Mouse (Mus musculus): Measurements from ENCODE around the gene Ptch2.

Ptch2 gene

GRCm38 (mm10) chr4:117105127-117105526, 9.3 kb downstream of the Ptch2 start:
- DNase-seq (ENCODE audit: low spot score) = no peak

GRCm38 (mm10) chr4:117107813-117108523, 12.1 kb downstream of the Ptch2 start:
- no peak for DNase-seq (ENCODE audit: low spot score)

GRCm38 (mm10) chr4:117108524-117108849, 12.6 kb downstream of the Ptch2 start:
- no peak for DNase-seq (ENCODE audit: low spot score)

- DNase-seq (ENCODE audit: low spot score) = no peak
Measured at GRCm38 (mm10) chr4:117109330-117109729, 13.5 kb downstream of the Ptch2 start.

GRCm38 (mm10) chr4:117110249-117110648, 14.4 kb downstream of the Ptch2 start:
- DNase-seq (ENCODE audit: low spot score) = no peak

GRCm38 (mm10) chr4:117110985-117111384, 15.1 kb downstream of the Ptch2 start:
- DNase-seq (ENCODE audit: low spot score) = no peak

- DNase-seq (ENCODE audit: low spot score) = no peak
Measured at GRCm38 (mm10) chr4:117113237-117113636, 17.4 kb downstream of the Ptch2 start.

- DNase-seq (ENCODE audit: low spot score) = no peak
Measured at GRCm38 (mm10) chr4:117115592-117115991, 19.7 kb downstream of the Ptch2 start.

- no peak for DNase-seq (ENCODE audit: low spot score)
Measured at GRCm38 (mm10) chr4:117117931-117118330, 22.1 kb downstream of the Ptch2 start.

GRCm38 (mm10) chr4:117119636-117120035, 23.8 kb downstream of the Ptch2 start:
- no peak for DNase-seq (ENCODE audit: low spot score)

GRCm38 (mm10) chr4:117120052-117120444, 24.2 kb downstream of the Ptch2 start:
- DNase-seq (ENCODE audit: low spot score) = no peak

- DNase-seq (ENCODE audit: low spot score) = peak; percentile 97
Measured at GRCm38 (mm10) chr4:117120445-117121414, 24.9 kb downstream of the Ptch2 start.

- no peak for DNase-seq (ENCODE audit: low spot score)
Measured at GRCm38 (mm10) chr4:117122209-117122608, 26.3 kb downstream of the Ptch2 start.

GRCm38 (mm10) chr4:117123546-117124217, 27.8 kb downstream of the Ptch2 start:
- DNase-seq (ENCODE audit: low spot score) = no peak

- DNase-seq (ENCODE audit: low spot score) = no peak
Measured at GRCm38 (mm10) chr4:117124218-117124517, 28.3 kb downstream of the Ptch2 start.

- DNase-seq (ENCODE audit: low spot score) = no peak
Measured at GRCm38 (mm10) chr4:117124518-117125347, 28.9 kb downstream of the Ptch2 start.

GRCm38 (mm10) chr4:117125348-117125909, 29.6 kb downstream of the Ptch2 start, which contains the start of gene Btbd19:
Btbd19 (minus strand) TSS chr4:117125725.
- DNase-seq (ENCODE audit: low spot score) = peak; percentile 80

- DNase-seq (ENCODE audit: low spot score) = peak; percentile 84
Measured at GRCm38 (mm10) chr4:117125910-117126674, 30.2 kb downstream of the Ptch2 start.

GRCm38 (mm10) chr4:117126675-117127290, 30.9 kb downstream of the Ptch2 start, which contains the start of gene Tctex1d4:
Tctex1d4 (plus strand) TSS chr4:117126794.
- DNase-seq (ENCODE audit: low spot score) = peak; percentile 54

Data from urinary bladder, postnatal 14 days (tissue).